Mouse (Mus musculus) spleen, adult 12 weeks (tissue): ENCODE measurements around the gene C130032M10Rik.
"Not testable (repeated sequence)": the region's sequence is repeated elsewhere in the genome, so short reads cannot be mapped to it uniquely, and the experiment has no call there.

Experiments used
- DNase-seq: peaks from one replicate; pipeline ENCODE4 v3.0.0; 2022; ENCODE audit warnings: low spot score

Gene C130032M10Rik

DNA sequence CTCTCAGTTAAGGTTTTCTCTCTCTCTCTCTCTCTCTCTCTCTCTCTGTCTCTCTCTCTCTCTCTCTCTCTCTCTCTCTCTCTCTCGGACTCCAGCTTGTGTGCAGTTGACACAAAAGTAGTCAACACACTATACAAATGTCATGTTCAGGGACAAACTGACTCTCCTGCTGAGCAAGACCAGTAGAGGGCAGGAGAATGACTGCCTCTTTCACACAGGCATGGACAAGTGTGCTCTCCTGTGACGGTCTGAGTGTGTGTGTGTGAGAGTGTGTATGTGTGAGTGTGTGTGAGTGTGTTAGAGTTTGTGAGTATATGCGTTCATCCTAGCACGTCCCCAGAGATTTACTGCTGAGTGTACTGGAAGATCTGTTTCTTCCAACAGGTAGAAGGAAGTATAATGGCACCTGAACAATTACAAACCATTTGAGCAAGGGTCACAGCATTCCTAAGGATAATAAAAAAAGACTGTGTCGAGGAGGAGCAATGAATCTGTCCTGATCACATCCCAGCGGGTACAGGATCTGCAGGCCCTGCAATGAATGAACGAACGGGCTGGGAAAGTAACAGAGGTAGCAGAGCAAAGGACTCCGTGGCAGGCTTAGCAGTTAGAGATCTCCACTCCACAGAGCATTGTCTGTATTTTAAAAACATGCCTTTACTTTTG is 3.4 kb downstream of the C130032M10Rik start:
- DNase-seq = no peak

DNA sequence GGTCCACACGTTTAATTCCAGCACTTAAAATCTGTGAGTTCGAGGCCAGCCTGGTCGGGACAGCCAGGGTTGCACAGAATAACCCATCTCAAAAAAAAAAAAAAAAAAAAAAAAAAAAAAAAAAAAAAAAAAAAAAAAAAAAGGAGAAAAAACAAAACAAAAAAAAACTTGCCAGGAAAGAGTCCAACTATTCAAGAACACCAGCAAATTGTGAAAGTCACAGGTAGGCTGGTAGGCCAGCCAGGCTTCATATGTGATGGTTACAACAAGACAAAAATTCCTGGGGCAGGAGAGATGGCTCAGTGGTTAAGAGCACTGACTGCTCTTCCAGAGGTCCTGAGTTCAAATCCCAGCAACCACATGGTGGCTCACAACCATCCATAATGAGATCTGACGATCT is 5.0 kb downstream of the C130032M10Rik start:
- DNase-seq = not testable (repeated sequence)

- DNase-seq = no peak
These were observed 6.5 kb downstream of the C130032M10Rik start for GRCm38 (mm10) chr9:114522041-114522440.

GRCm38 (mm10) chr9:114522501-114522900 is 7.0 kb downstream of the C130032M10Rik start:
- DNase-seq = no peak

- no peak for DNase-seq
These were observed 9.7 kb downstream of the C130032M10Rik start for GRCm38 (mm10) chr9:114525073-114525633.

DNA sequence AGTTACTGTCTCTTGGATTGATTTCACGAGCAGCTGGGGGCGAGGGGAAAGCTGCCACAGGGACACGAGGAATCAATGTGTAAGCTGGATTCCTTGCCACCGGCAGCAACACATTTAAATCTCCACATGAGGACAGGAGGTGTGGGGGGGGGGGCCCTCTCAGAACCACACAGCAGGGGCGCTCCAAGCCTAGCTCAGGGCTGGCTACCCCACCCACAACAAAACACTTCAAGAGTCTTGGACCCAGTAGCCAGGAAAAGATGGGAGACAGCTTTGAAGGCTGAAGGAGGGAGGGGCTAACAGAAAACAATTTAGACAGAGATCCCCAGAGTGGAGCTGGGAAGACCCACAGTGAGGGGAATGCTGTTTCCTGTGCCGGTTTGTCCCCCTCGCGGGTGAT is 10.4 kb downstream of the C130032M10Rik start:
- no peak for DNase-seq

DNA sequence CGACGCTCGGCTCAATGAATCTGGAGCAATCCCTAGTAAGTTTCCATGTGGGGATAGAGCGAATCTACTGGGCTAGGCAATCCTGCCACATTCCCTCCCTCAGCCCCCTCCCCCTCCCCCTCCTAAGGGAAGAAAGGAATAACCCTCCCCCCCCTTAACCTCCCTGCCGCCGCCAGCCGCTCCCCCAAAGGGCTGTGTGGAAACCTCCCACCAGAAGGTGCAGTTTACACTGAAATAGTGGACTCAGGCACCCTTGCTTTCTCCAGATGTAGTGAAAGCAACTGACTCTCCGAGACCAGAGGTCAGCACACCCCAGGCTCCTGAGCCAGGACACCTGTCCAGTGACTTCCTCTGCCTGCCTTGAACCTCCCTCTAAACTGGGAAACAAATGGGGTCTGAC is 11.1 kb downstream of the C130032M10Rik start:
- DNase-seq = no peak

DNA sequence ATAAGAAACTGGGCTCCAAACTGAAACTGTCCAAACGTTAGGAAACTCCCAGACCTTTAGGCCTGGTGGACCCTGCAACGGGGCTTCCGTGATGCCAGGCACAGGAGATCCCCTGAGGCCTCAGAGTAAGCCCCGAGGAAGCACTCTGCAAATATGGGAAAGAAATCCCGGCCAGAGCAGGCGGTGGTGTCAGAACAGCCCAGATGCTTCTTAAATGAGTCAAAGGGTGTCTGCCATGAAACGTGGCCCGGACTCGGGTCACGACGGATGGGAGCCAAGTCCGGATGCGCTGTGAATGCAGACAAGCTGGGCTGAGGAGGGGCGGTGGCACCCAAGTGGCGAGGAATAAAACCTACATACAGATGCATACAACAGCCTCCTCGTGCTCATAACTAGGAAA is 11.6 kb downstream of the C130032M10Rik start:
- no peak for DNase-seq

GRCm38 (mm10) chr9:114527992-114528679 is 12.6 kb downstream of the C130032M10Rik start:
- no peak for DNase-seq

DNA sequence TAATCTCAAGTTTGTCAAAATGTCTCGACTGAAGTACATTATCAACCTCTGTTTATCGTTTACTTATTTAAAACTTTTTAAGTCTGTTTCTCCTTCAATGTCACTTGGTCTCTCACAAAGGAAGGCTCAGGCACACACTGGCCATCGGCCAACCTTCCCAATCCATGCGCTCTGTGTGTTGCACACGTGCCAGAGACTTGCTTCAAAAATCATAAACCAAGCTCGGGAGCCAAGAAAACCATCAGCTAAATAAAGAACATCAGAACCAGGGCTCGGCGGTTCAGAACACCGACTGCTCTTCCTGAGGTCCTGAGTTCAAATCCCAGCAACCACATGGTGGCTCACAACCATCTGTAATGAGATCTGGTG is 13.2 kb downstream of the C130032M10Rik start:
- no peak for DNase-seq

GRCm38 (mm10) chr9:114531276-114531675 is 15.8 kb downstream of the C130032M10Rik start:
- no peak for DNase-seq

DNA sequence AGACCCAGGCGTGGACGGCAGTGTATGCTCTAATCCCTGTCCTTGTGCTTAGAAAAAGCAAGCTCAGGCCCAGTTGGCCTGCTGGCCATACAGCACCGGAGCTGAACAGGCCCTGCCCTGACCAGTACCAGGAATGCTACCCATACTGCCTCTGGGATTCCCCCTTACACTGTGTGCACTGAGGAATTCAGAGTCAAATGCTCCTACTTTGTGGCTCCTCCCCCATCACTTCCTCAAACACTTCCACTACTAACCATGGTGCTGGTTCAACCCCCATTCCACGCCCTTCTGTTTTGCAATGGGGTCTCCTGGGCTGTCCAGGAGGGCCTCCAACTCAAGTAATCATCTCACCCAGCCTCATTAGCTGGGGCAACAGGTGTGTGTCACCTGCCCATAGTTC is 18.4 kb downstream of the C130032M10Rik start:
- DNase-seq = no peak

DNA sequence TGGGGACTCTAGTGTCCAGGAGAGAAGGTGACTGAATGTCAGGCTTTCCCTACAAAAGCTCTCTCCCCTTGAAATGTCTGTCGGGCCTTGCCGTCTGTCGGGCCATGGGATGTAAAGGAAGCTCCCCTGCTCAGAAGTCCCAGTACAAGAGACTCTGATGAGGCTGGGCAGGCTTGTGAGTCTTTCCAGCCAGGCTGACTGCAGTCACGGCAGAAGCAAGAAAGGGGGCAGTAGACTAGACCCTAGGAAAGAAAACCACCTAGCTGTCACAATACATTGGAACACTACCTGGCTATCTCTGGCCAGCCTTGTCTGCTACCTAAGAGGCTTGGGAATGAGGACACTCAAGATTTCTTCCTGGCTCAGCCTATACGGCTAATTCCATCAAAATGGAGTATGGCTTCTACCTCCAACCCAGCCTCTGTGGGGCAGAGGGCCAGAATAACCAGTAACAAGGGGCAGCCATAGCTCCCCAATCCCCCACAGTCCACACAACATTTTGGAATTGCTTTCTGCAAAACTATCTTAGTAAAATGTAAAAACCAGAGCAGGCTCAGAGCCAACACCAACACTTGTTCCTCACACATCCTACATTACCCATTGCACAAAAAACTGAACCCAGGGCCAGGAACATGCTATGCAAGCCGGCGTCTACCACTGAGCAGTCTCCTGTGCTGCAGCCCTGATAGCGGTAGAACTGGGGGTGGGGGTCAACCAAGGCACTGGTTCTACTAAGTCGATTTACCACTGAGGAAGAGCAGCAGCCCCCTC is 19.4 kb downstream of the C130032M10Rik start:
- no peak for DNase-seq

DNA sequence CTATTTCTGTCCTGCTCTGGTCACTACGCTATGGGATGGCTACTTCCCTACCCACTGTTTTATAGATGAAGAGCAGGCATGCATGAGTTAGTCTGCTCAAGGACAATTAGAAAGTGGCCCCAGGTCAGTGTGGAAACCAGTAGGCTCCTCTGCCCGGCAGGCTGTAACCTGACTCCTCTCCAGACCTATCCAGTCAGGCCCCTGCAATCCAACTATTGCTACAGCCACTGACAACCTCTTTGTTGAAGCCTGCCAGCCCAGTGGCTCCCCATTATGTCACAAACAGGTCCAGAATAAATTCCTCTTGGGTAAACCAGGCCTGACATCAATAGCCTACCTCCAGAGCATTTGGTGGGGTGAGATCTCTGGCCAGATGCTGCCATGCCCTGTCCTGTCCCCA is 21.1 kb downstream of the C130032M10Rik start:
- DNase-seq = no peak

GRCm38 (mm10) chr9:114538996-114539563 is 23.6 kb downstream of the C130032M10Rik start:
- DNase-seq = no peak

DNA sequence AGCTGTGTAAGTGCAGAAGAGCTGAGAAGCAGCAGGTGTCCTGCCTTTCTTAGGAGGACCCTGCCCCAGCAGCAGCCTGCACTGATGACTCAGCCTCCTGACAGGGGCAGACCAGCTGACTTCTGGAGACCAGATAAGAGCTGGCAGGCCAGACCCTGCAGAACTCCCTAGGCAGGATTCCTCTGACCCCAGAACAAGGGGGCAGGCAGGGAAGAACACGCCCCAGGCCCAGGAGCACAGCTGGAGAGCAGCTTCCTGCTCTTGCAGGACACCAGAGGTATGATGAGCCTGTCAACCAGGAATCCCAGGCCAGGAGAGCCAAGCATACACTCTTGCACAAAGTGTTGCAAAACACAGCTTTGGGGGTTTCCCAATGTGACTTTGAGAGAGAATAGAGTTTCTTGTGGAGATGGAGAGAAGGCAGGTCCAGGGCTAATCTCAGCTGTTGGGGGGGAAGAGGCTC is 25.8 kb downstream of the C130032M10Rik start:
- no peak for DNase-seq

- no peak for DNase-seq
These were observed 28.6 kb downstream of the C130032M10Rik start for GRCm38 (mm10) chr9:114543882-114544753.

GRCm38 (mm10) chr9:114544754-114545393 is 29.4 kb downstream of the C130032M10Rik start:
- no peak for DNase-seq

DNA sequence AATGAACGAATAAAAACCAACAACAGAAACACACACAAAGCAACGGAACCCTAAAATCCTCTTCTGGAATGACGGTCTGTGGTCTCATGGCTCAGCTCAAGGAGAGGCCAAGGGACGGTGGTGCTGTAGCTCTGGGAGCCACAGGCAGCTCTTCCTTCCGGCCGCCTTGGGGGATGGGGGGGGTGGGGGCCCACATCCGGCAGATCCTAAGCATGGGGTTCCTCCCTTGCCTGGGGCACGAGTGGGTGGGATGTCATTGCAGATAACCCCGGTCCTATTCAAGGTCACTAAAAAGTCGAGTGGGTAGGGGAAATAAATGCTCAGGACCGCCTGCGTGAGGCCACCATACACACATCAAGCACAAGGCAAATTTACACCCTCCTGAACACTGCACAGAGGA is 31.3 kb downstream of the C130032M10Rik start:
- no peak for DNase-seq

- DNase-seq = no peak
These were observed 32.2 kb downstream of the C130032M10Rik start for GRCm38 (mm10) chr9:114547643-114548077.

DNA sequence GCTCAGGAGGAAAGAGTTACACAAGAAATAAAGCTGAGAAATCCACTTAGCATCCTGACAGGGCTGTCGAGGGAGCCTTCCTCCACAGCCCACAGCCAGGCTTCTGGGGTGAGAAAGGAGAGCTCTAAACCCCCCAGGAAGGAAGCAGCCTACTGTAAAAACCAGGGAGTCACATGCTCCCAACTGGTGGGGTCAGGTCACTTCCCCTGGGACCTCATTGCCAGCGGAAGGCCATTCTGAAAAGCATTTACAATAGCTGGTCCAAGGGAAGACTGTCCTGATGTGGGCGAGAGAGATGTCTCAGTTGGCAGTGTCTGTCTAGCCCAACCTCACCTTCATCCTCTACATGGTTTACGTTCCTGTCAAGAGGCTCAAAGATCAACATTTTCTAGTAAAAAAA is 33.0 kb downstream of the C130032M10Rik start:
- no peak for DNase-seq
